Mouse (Mus musculus) embryonic facial prominence, embryonic 11.5 days (tissue): ENCODE measurements around the gene Macrod2. TPM values are rescaled to one million over a fixed set of nuclear protein-coding genes. Genes with fewer than 3 reads are reported as not detected.

ENCODE experiments used
- ATAC-seq: fragments of 200-750 bp; cut with Nextera tagmentation; replicated peaks from 2 replicates; pipeline ENCODE4 v1.8.0; 2017; ENCODE audit warnings: low read depth; ENCODE audit not compliant: insufficient number of reproducible peaks, low FRiP score, low TSS enrichment
- DNase-seq: peaks from one replicate; pipeline ENCODE4 v3.0.0-alpha.2; 2015; ENCODE audit warnings: low spot score
- H3K27ac ChIP-seq: fragments of 300-500 bp; sonication (generic); replicated peaks from 2 replicates; pipeline ENCODE4 v1.5.1; 2014; ENCODE audit warnings: mild to moderate bottlenecking, low read depth, low read length, control low read depth
- H3K27me3 ChIP-seq: fragments of 300-500 bp; sonication (generic); 2 replicates; pipeline ENCODE4 v1.6.1; 2014; ENCODE audit warnings: mild to moderate bottlenecking, low read length, moderate library complexity, mixed read lengths; ENCODE audit not compliant: control insufficient read depth, insufficient read depth
- H3K36me3 ChIP-seq: fragments of 300-500 bp; sonication (generic); replicated peaks from 2 replicates; pipeline ENCODE4 v1.6.1; 2014; ENCODE audit warnings: low read depth, mild to moderate bottlenecking, low read length, moderate library complexity, mixed read lengths; ENCODE audit not compliant: control insufficient read depth, insufficient read depth
- H3K4me1 ChIP-seq: fragments of 300-500 bp; sonication (generic); 2 replicates; pipeline ENCODE4 v1.6.1; 2014; ENCODE audit warnings: low read length, mixed read lengths; ENCODE audit not compliant: control insufficient read depth, insufficient read depth
- H3K4me2 ChIP-seq: fragments of 300-500 bp; sonication (generic); 2 replicates; pipeline ENCODE4 v1.6.1; 2014; ENCODE audit warnings: low read depth, mild to moderate bottlenecking, control low read depth, low read length, moderate library complexity
- H3K4me3 ChIP-seq: fragments of 300-500 bp; sonication (generic); 2 replicates; pipeline ENCODE4 v1.5.1; 2014; ENCODE audit warnings: low read depth, low read length, control low read depth
- H3K9ac ChIP-seq: fragments of 300-500 bp; sonication (generic); replicated peaks from 2 replicates; pipeline ENCODE4 v1.6.1; 2014; ENCODE audit warnings: mild to moderate bottlenecking, control low read depth, low read length
- H3K9me3 ChIP-seq: fragments of 300-500 bp; sonication (generic); replicated peaks from 2 replicates; pipeline ENCODE4 v1.6.1; 2016; ENCODE audit warnings: mild to moderate bottlenecking, low read length, inconsistent platforms, mixed read lengths; ENCODE audit not compliant: control insufficient read depth
- WGBS: fragments of 180-500 bp; shearing (Covaris S2); extraction: QIAGEN DNeasy Blood & Tissue Kit; methylation state at CpG from one replicate; pipeline ENCODE4 v1.1.7; 2014; 5-methylcytosine and 5-hydroxymethylcytosine counted together
- polyA plus RNA-seq: library from polyadenylated mRNA; unstranded; fragments of >200 nt; fragmentation: Nextera tagmentation; extraction: Ambion mirVana; gene quantifications from 2 replicates; pipeline ENCODE4 v1.2.1, GENCODE M21; 2014

Macrod2 gene
- polyA plus RNA-seq, 1 experiment from 2014 or later, result 33.8 TPM

DNA sequence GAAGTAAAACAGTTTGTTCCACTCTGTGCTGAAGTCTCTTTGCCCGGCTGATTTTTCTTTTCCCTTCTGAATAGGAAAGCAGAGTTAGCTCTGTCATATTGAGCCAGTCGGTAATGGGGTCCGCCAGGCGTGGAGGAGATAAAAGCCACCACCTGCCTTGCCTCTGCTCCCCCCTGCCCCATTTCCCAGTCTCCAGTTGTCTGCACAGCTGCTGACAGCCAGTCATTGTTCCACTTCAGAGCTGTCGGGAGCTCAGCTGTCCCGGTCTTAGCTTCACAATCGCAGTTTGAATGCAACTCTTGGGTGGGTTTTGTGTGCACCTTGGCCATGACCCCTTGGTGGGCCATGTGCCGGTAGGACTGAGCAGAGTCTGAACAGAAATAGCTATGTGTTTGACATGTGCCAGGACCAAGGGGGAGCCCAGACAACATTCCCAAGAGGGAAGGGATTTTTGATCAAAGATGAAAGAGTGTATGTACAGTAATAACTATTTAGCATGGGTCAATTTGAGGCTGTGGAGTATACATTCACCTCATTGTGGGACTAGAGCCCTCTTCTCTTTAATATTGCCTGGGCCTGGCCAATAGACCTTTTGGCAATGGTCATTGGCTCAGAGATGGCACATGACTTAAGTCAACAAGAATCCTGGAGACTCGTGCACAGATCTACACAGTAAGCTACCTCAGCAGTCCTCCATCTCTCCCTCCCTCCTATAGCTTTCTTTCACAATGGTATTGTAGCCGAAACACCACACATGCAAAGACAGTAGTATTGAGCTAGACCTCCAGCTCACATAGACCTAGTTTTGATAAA lies 917.2 kb downstream of the Macrod2 start:
- no peaks in the 10 kb centered on the region for H3K4me1 ChIP-seq
- H3K27ac ChIP-seq, result no peak overlapping the region
- peak; percentile 38 for DNase-seq
- H3K36me3 ChIP-seq, result no peaks in the 10 kb centered on the region
- no peak overlapping the region for H3K4me2 ChIP-seq
- no peak overlapping the region for H3K9ac ChIP-seq
- no peak overlapping the region for H3K4me3 ChIP-seq
- no peaks in the 10 kb centered on the region for H3K9me3 ChIP-seq
- H3K27me3 ChIP-seq, result no peaks in the 10 kb centered on the region
- 44% methylated on average over 10 of the region's 10 CpGs for WGBS
- peak; percentile 83 for ATAC-seq

DNA sequence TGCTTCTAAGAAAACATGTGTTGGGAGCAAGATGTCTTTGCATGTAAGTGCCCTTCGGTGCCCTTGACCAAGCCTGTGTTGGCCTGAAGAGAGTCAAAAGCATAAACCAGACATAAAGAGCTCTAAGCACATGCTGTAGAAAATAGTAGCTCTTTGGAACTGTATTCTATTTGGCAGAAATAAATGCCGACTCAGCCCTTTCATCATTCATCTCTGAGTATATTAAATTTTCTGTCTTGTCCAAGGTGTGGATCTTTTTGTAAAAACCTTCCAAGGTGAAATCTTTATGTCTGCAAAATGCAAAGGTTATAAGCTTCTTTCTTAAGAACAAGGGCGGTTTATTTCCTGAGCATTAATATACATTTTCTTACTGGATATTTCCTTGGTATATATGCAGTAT lies 920.2 kb downstream of the Macrod2 start:
- no peak for ATAC-seq
- Histone ChIP-seq H3K4me2 (no peak overlapping the region), H3K4me3 (no peak overlapping the region), H3K27ac (no peak overlapping the region), H3K36me3 (no peaks in the 10 kb centered on the region), H3K4me1 (no peaks in the 10 kb centered on the region), H3K27me3 (no peaks in the 10 kb centered on the region), H3K9ac (no peak overlapping the region), H3K9me3 (no peaks in the 10 kb centered on the region)
- no peak for DNase-seq
- WGBS, result 93% methylated on average over 3 of the region's 3 CpGs

DNA sequence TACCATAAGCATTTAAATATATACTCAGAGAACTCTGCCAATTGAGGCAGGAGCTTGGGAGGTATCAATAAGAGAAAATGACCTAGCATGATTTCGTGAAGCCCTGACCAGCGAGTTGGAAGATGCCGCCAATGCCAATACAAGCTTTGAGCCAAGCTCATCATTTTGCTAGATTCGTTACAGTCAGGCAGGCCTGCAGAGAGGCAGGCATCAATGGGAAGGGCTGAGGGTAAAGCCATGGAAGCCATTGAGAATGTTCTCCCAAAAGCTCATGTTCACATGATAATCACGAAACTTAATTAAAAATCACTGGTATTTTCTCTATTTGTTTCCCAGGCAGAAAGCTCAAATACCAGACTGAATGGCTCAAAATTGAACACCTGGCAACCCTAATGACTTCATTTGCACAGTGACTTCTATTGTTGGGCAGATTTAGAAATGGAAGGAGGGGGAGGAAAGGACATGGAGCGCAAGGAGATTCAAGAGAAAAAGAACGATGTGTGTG lies 928.9 kb downstream of the Macrod2 start:
- H3K9me3 ChIP-seq, result no peaks in the 10 kb centered on the region
- no peak overlapping the region for H3K4me2 ChIP-seq
- ATAC-seq, result no peak
- 89% methylated on average over 7 of the region's 7 CpGs for WGBS
- H3K4me1 ChIP-seq, result no peaks in the 10 kb centered on the region
- H3K4me3 ChIP-seq, result no peak overlapping the region
- no peaks in the 10 kb centered on the region for H3K27me3 ChIP-seq
- no peak overlapping the region for H3K9ac ChIP-seq
- DNase-seq, result no peak
- no peak overlapping the region for H3K27ac ChIP-seq
- H3K36me3 ChIP-seq, result no peaks in the 10 kb centered on the region

DNA sequence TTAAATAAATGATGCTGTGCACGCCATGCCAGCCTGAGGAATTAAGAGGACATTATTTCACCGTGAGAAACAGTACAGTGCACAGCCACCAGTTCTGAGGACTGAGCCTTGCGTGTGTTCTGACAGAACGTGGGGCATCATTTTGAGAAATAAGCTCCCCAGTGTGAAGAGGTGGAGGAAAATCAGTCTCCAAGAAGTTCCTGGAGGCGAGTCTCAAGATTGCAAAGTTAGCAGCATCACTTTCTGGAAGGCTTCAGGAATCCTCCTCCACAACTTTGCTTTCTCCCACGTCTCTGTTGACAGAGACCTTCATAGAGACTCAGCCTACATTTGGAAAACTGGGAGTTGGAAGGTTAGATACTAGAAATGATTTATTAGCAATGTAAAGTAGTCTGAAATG lies 932.2 kb downstream of the Macrod2 start:
- no peaks in the 10 kb centered on the region for H3K4me1 ChIP-seq
- no peak overlapping the region for H3K4me2 ChIP-seq
- H3K9me3 ChIP-seq, result no peaks in the 10 kb centered on the region
- no peak for ATAC-seq
- no peak overlapping the region for H3K9ac ChIP-seq
- H3K4me3 ChIP-seq, result no peak overlapping the region
- no peaks in the 10 kb centered on the region for H3K36me3 ChIP-seq
- no peak overlapping the region for H3K27ac ChIP-seq
- 83% methylated on average over 6 of the region's 6 CpGs for WGBS
- H3K27me3 ChIP-seq, result no peaks in the 10 kb centered on the region
- no peak for DNase-seq

DNA sequence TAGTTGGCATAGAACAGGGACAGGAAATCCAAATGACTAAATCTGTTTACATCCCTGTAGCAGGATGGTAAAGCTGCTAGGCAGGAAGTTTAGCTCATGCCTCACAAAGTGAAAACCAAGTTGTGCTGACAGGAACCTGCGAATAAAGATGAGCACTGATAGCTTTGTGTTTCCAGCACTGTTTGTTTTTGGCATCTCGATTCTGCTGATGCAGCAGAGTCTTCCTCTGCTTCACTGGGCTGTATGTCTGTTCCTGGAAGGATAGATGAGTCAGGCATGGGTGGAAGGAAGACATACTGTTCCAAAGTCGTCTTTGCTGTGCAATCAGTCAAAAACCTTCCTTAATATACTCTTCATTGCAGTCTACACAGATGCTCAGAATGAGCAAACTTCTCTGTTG lies 942.6 kb downstream of the Macrod2 start:
- no peak overlapping the region for H3K9ac ChIP-seq
- H3K36me3 ChIP-seq, result no peaks in the 10 kb centered on the region
- no peak for DNase-seq
- no peaks in the 10 kb centered on the region for H3K9me3 ChIP-seq
- no peak overlapping the region for H3K4me2 ChIP-seq
- ATAC-seq, result no peak
- H3K4me1 ChIP-seq, result no peaks in the 10 kb centered on the region
- 62% methylated on average over 3 of the region's 3 CpGs for WGBS
- H3K27me3 ChIP-seq, result no peaks in the 10 kb centered on the region
- H3K27ac ChIP-seq, result no peak overlapping the region
- no peak overlapping the region for H3K4me3 ChIP-seq

DNA sequence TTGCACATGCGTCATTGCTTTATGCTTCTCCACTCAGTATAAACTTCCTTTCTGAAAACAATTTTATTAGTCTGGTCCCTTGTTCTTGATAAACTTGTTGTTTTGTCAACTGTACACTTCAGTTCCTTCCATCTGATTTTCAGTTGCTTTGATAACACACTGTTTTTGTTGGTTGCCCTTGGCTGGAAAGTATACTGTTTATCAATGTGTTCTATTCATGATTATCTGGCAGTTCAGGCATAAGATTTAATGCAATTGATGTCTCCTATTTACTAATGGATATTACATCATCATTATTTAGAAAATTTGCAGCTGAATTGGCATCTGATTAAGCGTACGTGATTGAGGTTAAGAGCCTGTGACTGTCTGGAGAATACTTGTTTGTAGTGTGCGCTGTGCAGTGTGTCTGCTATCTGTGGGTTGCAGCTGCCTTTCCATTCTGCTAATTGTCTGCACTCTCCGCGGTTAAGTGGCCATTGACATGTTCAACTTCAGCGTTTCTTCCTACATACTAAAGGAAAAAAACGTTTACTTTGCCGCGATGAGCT lies 949.0 kb downstream of the Macrod2 start:
- Histone ChIP-seq H3K36me3 (no peaks in the 10 kb centered on the region), H3K4me3 (no peak overlapping the region), H3K9me3 (no peaks in the 10 kb centered on the region), H3K4me1 (no peaks in the 10 kb centered on the region), H3K27me3 (no peaks in the 10 kb centered on the region), H3K9ac (no peak overlapping the region), H3K4me2 (no peak overlapping the region), H3K27ac (no peak overlapping the region)
- DNase-seq, result no peak
- WGBS, result 89% methylated on average over 10 of the region's 10 CpGs
- no peak for ATAC-seq

DNA sequence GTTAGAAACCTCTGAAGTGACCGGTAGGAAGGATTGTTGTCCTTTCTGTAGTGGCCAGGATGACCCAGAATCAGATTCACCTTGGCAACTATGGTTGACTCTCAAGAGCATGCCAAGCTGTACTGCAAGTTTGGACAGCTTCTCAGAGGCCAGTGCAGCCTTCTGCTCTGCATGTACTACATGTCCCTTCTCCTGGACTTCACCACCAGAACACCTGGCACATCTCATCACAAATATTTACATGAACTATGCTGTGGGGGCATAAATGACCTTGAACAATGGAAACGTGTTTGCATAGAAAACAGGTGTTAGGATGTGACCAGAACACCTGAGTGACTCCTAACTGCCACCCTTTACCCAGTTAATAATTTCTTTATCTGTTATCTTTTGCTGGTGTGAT lies 957.5 kb downstream of the Macrod2 start:
- ATAC-seq (no peak), DNase-seq (no peak)
- 86% methylated on average over 2 of the region's 2 CpGs for WGBS
- Histone ChIP-seq H3K36me3 (no peaks in the 10 kb centered on the region), H3K4me3 (no peak overlapping the region), H3K27ac (no peak overlapping the region), H3K4me1 (no peaks in the 10 kb centered on the region), H3K9ac (no peak overlapping the region), H3K27me3 (no peaks in the 10 kb centered on the region), H3K9me3 (no peaks in the 10 kb centered on the region), H3K4me2 (no peak overlapping the region)

DNA sequence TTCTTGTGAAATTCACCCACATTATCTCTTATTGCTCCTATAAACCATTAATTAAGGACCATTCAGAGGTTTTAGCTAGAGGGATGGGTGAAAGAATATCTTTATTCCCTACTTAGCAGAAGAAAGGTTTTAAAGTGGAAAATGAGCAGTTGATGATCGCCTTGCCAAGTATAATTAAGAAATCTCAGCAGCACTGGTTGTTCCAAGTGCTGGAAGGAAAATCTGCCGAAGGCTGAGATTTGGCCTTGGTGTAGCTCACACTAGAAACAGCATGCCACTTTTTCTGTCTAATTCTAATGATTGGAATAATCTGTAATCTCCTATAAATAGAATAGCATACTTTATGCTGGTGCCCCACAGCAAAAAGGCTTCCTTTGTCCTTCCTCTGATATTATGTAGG lies 993.5 kb downstream of the Macrod2 start:
- no peak overlapping the region for H3K9ac ChIP-seq
- no peaks in the 10 kb centered on the region for H3K36me3 ChIP-seq
- no peak for ATAC-seq
- no peaks in the 10 kb centered on the region for H3K4me1 ChIP-seq
- H3K27me3 ChIP-seq, result no peaks in the 10 kb centered on the region
- no peak overlapping the region for H3K27ac ChIP-seq
- H3K4me2 ChIP-seq, result no peak overlapping the region
- WGBS, result 73% methylated on average over 2 of the region's 2 CpGs
- no peak for DNase-seq
- no peak overlapping the region for H3K4me3 ChIP-seq
- H3K9me3 ChIP-seq, result no peaks in the 10 kb centered on the region
